Mouse (Mus musculus): Measurements from ENCODE around the gene Gm13271. TPM values are rescaled to one million over a fixed set of nuclear protein-coding genes. Genes with fewer than 3 reads are reported as not detected.

Gm13271 gene
- total RNA-seq, 2 experiments from 2014 or later, result not detected

Other genes with a start within 250 kb of the Gm13271 start
- not detected for gene Ifnb1, start 232.1 kb upstream of the Gm13271 start, total RNA-seq (2021)
- not detected for gene Ifna15, start 196.6 kb upstream of the Gm13271 start, total RNA-seq (2021)
- gene Ifna14, start 183.1 kb upstream of the Gm13271 start, total RNA-seq (2021), result not detected
- not detected for gene Ifna9, start 162.5 kb upstream of the Gm13271 start, total RNA-seq (2021)
- gene Ifna12, start 151.5 kb upstream of the Gm13271 start, total RNA-seq (2021), result not detected
- gene C87499, start 120.5 kb upstream of the Gm13271 start, total RNA-seq (2021), result not detected
- gene Ifna13, start 110.4 kb upstream of the Gm13271 start, total RNA-seq (2021), result not detected
- not detected for gene Ifna16, start 77.9 kb upstream of the Gm13271 start, total RNA-seq (2021)
- not detected for gene Ifna2, start 71.0 kb upstream of the Gm13271 start, total RNA-seq (2021)
- not detected for gene Ifnab, start 63.5 kb upstream of the Gm13271 start, total RNA-seq (2021)
- under 1 TPM in 1 of 2 experiments, not detected in 1; 0.21 TPM for gene Gm26566, start 33.1 kb upstream of the Gm13271 start, total RNA-seq (2021)
- 10 to 100 TPM; 50.5 to 62.5 TPM for gene Klhl9, start 32.4 kb upstream of the Gm13271 start, total RNA-seq (2021)
- gene Gm13283, start 5.3 kb downstream of the Gm13271 start, total RNA-seq (2021), result not detected
- gene Gm13290, start 19.0 kb downstream of the Gm13271 start, total RNA-seq (2021), result not detected
- not detected for gene Gm13289, start 22.1 kb downstream of the Gm13271 start, total RNA-seq (2021)
- gene Gm13272, start 25.0 kb downstream of the Gm13271 start, total RNA-seq (2021), result not detected
- gene Ifnz, start 27.3 kb downstream of the Gm13271 start, total RNA-seq (2021), result not detected
- gene Gm13276, start 30.8 kb downstream of the Gm13271 start, total RNA-seq (2021), result not detected
- gene Gm13277, start 33.8 kb downstream of the Gm13271 start, total RNA-seq (2021), result not detected
- not detected for gene Gm13278, start 36.7 kb downstream of the Gm13271 start, total RNA-seq (2021)
- gene Gm13275, start 39.6 kb downstream of the Gm13271 start, total RNA-seq (2021), result not detected
- not detected for gene Gm13279, start 42.5 kb downstream of the Gm13271 start, total RNA-seq (2021)
- not detected for gene Gm13285, start 44.8 kb downstream of the Gm13271 start, total RNA-seq (2021)
- not detected for gene Gm13287, start 48.4 kb downstream of the Gm13271 start, total RNA-seq (2021)
- not detected for gene Gm13288, start 50.7 kb downstream of the Gm13271 start, total RNA-seq (2021)
- gene Ifna7, start 61.4 kb downstream of the Gm13271 start, total RNA-seq (2021), result not detected
- not detected for gene Ifna11, start 65.1 kb downstream of the Gm13271 start, total RNA-seq (2021)
- gene Ifna6, start 72.5 kb downstream of the Gm13271 start, total RNA-seq (2021), result not detected
- gene Ifna5, start 80.7 kb downstream of the Gm13271 start, total RNA-seq (2021), result not detected
- not detected for gene Ifna4, start 87.0 kb downstream of the Gm13271 start, total RNA-seq (2021)
- not detected for gene Ifna1, start 95.2 kb downstream of the Gm13271 start, total RNA-seq (2021)
- gene Ifne, start 125.3 kb downstream of the Gm13271 start, total RNA-seq (2021), result not detected

All from gastrocnemius, adult 18-20 months (tissue).